Mouse (Mus musculus): ENCODE results near the gene Ugt1a8.
"Not testable (repeated sequence)": the region's sequence is repeated elsewhere in the genome, so short reads cannot be mapped to it uniquely, and the experiment has no call there.

DNA sequence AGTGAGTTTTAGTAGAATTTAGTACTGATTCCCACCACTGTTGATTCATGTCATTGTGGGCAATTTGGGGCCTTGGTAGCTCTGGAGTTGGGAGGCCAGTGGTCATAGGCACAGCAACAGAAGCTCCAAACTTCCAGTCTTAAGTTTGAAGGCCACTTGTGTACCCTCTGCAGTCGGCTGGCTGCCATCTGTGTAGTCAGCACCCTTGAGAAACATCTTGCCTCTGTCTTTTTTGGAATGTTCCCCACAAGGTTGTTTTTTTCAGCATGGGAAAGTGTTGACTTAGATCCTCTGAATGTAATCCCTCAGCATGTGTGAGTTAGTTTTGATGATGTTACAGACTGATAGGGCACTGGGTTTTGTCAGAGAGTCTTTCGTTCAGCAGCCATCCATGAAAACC is 12.1 kb downstream of the Ugt1a8 start:
- TF ChIP-seq NELFE (IDR thresholded peaks at IDR 0.05; ENCODE audit: low read depth, low read length); GABPA (IDR thresholded peaks at IDR 0.05; ENCODE audit: low read depth, low read length); POLR2AphosphoS2 (IDR thresholded peaks at IDR 0.05; ENCODE audit: low read length); POLR2A (IDR thresholded peaks at IDR 0.05; ENCODE audit: control insufficient read depth in 1 of 2, insufficient read depth in 1 of 2, low read depth in 1 of 2, low read length in 2 of 2, poor library complexity in 1 of 2); MAX (IDR thresholded peaks at IDR 0.05; ENCODE audit: low read length); CTCF (IDR thresholded peaks at IDR 0.05 in 2 of 3, conservative IDR thresholded peaks at IDR 0.05 in 1 of 3; ENCODE audit: control insufficient read depth in 1 of 3, insufficient read depth in 1 of 3, low read depth in 2 of 3, low read length in 3 of 3, poor library complexity in 1 of 3, severe bottlenecking in 1 of 3); ZMIZ1 (IDR thresholded peaks at IDR 0.05; ENCODE audit: low read depth, low read length); SIN3A (IDR thresholded peaks at IDR 0.05; ENCODE audit: low read length); GATA1 (IDR thresholded peaks at IDR 0.05; ENCODE audit: low read depth, low read length); TCF12 (IDR thresholded peaks at IDR 0.05; ENCODE audit: low read depth, low read length); ZC3H11A (IDR thresholded peaks at IDR 0.05; ENCODE audit: low read depth, low read length): not testable (repeated sequence)

Data from MEL (cell line).